Mouse (Mus musculus) lung, adult 18-20 months (tissue): Measurements from ENCODE around the gene Smc3.

ENCODE experiments used
- DNase-seq, 2 experiments: peaks; one replicate each; pipeline ENCODE4 v3.0.0; 2022; ENCODE audit warnings: mixed read lengths in 2 of 2

Gene Smc3

GRCm38 (mm10) chr19:53599757-53600539 is at the start of gene Smc3:
Smc3 (plus strand) TSS chr19:53600398.
- DNase-seq = peak; percentile 99

DNA sequence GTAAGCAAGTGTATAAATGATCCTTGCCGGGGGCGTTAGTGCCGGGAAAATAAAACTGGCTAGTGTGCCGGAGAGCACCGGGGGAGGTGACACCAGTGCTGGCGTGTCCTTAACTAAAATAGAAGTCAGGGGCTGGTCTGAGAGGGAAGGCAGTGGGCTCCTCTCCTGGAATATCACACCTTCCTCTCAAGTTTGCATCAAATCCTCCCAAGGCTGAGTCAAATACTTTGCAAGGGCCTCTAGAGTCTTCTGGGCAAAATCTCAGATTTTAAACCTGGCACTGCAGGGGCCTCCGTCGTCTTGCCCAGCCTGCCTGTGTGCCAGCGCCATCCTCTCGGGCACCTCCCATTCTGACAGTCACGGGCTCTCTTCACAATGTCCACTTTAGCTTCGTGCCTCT is 49.2 kb upstream of the Smc3 start:
- no peak for DNase-seq

- no peak for DNase-seq
These were observed 47.9 kb upstream of the Smc3 start for GRCm38 (mm10) chr19:53552216-53552786.

DNA sequence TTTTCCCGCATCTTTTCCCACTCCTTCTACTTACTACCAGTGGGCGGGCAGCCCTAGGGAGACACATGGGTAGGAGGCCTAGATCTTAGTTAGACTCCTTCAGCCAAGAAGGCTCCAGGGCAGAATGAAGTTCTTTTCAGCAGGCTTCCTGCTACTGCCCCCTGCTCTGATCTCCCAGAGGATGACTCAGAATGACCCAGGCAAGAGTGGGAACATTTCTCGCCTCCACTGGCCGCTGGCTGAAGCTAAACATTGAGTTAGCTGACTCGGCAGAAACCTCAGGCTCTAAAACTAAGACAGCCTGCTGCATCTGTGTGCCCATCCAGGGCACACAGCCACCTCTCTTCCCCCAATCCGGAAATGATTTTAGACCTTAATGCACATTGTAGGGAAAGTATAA is 47.4 kb upstream of the Smc3 start:
- no peak for DNase-seq

- peak in 1 of 2 experiments; percentile 31 for DNase-seq
These were observed 45.8 kb upstream of the Smc3 start for GRCm38 (mm10) chr19:53554402-53554801.

GRCm38 (mm10) chr19:53554981-53555616 is 45.1 kb upstream of the Smc3 start:
- DNase-seq = no peak

DNA sequence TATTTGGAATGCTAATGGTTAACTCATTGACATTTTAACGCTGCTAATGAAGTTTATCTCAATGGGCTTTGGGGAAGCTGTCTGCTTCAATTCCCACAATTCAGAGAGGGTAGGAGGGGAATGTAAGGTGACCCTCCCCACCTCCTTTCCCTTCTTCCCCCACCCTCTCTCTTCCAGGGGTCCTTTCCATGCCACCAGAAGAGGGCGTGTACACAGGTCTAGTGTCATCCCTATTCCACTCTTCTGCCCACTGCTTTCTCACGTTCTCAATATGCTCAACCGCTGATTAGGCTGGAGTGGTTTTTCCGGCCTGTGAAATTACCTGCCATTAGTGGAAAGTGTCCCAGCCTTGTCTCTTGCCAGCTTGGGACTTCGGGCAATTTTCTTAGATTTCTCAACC is 43.4 kb upstream of the Smc3 start:
- DNase-seq = no peak

DNA sequence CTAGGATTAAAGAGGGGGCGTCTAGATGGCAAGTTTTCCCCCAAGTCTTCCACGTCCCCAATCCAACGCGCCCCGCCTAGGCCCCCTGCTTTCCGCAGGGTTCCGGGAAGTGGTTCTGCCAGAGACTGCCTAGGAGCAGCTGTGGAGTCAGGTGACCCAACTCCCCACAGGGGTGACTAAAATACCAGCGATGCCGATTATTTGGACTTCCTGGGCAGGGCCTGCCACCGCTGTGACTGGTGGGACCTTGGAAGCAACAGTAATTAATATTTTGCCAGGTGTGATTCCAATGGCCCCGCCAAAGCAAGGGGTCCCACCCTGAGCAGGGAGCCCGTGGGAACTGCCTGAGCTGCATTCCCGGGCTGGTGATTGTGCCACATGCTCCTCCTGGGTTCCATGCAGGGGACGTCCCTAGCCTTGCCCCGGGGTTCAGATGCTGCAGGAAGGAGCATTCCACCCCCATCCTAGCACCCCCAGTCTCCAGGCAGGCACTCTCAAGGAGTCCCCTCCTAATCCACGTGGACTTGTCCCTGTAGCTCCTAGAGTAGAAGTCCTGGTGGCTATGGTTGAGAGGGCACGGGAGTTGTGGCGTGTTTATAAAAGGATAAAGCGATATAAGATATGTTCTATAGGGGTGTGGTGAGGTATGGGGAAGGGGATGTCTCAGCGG is 42.8 kb upstream of the Smc3 start:
- DNase-seq = peak in 1 of 2 experiments; percentile 24

GRCm38 (mm10) chr19:53560436-53560835 is 39.8 kb upstream of the Smc3 start:
- no peak for DNase-seq

GRCm38 (mm10) chr19:53564174-53564573 is 36.0 kb upstream of the Smc3 start:
- DNase-seq = no peak

DNA sequence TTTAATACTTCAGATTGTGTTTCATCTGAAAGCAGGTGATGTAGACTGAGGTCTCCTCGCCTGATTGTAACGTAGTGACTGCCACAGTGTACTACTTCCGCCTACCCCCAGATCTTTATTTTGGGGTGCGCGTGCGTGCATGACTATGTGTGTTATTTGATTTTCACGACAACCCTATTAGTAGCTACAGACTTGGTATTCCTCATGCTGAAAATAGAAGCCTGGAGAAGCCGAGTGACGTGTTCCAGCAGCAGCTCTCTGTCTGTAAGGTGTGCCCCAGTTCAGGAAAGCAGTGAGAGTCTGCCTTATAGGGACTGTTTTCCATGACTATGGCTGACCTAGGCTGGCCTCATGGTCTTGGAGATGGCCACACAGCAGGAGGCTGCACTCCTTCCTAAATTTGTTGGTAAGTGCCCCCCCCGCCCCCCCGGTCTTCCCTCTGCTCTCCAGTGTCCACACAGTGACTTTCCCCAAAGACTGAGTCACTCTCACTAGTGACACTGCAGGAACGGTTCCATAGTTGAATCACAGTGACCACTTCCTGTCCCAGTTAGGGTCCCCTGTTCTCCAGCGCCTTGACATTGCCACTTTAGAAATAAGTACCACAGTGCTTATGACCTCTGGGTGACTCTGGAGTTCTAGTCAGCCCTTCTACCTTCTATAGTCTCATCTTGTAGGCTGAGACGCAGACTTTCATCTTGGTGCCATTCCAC is 34.5 kb upstream of the Smc3 start:
- DNase-seq = no peak

- no peak for DNase-seq
These were observed 32.3 kb upstream of the Smc3 start for GRCm38 (mm10) chr19:53567864-53568263.

DNA sequence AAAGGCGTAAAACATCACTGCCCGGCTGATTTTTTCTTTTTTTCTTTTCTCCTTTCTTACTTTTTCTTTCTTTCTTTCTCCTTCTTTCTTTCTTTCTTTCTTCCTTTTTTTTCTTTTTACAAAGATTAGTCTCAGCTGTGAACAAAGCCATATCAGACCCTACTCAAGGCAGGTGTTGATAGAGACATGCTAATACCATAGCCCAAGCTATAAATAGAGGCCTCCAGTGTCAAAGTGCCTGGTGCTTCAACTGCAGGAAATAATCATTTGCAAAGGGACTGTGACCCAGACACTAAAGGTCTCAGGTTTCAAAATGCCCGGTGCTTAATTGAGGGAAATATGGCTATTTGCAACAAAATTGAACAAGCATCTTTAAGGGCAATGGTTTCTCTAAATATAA is 31.6 kb upstream of the Smc3 start:
- DNase-seq = no peak

DNA sequence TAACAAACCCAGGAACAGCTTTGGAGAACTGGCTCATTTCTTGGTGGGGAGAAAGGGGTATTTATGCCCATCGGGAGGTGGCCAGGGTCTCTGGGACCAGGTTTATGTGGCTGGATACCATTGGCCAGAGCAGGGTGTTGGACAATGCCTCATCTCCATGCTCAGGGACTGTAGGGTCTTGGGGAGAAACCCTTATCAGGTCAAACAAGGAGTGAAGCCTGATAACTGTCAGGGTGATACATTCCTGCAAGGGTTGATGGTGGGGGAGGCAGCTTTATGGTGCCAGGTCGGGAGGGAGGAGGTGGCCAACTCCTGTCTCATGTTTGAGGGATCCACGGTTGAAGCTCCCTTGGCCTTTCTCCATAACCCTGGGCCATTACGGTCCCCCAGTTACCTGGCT is 29.1 kb upstream of the Smc3 start:
- no peak for DNase-seq

DNA sequence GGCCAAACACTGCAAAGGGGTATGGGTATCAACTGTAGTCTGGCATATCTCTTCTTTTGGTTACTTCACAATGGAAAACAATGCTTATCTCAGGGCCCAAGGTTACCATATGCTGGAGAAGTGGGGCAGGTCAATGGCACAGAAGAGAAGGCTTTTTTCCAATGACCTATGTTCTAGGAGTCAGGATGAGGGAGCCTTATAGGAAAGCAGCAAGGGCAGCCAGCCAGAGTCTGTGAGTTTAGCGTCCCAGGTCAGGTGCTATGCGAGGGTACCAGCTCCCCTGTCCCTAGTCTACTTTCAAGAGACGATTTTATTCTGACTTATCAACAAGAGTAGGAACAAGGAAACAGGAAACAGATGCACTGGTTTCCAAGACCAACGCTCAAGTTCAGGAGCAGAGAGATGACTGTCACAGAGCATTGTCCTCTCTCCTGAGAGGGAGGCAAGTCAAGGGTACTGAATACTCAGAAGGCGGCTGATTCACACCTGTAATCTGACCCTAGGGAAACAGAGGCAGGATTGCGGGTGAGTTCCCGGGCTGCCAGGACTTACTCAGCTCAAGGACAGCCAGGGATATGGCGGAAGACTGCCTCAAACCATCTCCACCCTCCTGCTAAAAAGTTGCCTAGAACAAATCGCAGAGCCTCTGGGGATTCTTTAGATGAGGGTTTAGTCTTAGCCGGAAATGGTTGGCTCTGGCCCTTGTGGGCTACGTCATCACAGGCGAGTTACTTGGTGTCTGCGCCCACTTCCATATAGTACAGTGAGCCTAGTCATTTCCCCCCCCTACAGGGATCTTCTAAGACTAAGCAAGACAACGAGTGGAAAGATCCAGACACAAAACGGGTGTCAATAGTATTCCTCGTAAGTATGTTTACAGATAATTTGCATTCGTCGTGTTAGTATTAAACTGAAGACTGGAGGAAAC is 28.4 kb upstream of the Smc3 start:
- DNase-seq = no peak

DNA sequence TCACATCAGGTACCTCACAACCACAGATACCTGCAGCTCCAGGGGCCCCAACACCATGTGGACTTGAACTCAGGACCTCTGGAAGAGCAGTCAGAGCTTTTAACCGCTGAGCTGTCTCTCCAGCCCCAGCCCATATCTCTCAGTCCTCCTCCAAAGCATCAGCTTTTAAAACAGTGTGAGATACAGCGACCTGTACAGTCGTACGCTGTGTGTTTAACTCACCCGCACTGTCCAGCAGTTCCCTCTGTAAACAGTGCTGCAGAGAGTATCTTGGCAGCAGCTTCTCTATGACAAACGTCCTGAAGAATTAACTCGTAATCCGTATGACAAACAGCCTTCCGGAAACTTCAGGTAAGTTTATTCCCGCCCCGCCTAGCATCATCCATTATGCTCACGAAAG is 27.6 kb upstream of the Smc3 start:
- no peak for DNase-seq

DNA sequence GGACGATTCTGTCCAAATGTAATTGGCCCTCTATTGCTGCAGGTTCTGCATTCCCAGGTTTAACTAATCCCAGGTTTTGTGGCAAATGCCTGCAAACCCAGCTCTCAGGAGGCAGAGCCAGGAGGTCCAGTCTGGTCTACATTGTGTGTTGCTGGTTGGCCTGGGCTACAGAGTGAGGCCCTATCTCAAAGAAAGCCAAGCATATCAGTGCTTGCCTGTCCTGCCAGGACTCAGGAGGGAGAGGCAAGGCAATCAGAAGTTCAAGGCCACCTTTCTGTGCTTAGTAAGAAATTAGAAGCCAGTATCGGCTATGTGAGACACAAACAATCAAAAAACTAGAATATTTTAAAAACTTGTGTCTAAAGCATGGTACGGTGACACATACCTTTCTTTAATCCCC is 27.0 kb upstream of the Smc3 start:
- DNase-seq = no peak

DNA sequence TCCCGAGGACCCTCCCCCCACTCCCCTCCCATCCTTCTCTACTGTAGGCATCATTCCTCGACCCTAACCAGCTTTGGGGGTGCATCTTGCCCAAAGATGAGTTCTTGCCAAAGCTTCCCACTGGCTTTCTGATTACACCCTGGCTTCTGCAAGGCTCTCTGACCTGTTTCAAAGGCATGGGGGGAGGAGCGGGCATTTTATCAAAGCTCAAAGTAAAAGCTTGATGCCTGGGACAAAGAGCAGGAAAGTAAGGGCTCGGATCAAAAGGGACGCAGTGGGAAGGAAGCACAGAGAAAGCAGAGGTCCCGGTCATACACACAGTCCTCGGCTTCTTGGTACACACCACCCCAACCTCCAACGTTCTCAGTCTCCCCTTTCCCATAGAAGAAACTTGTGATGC is 26.1 kb upstream of the Smc3 start:
- no peak for DNase-seq

DNA sequence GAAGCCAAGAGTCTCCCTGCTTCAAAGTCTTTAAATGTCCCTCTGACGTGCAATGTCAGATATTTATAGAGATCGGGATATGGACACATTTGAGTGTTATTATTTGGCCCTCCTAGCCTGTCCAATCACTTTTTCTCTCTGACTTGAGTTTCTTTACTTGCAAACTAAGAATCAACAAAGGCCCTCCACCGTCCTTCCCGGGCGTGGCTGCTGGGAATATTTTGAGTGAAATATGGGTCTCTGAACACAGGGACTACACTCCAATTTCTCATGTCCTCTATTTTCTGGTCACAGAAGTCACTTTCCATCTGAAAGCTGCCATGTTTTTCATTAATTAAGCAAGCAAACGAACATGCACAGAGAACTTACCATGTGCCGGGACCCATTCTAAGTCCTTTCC is 25.7 kb upstream of the Smc3 start:
- DNase-seq = no peak

- DNase-seq = peak in 1 of 2 experiments; percentile 2
These were observed 24.7 kb upstream of the Smc3 start for GRCm38 (mm10) chr19:53575296-53576010.

DNA sequence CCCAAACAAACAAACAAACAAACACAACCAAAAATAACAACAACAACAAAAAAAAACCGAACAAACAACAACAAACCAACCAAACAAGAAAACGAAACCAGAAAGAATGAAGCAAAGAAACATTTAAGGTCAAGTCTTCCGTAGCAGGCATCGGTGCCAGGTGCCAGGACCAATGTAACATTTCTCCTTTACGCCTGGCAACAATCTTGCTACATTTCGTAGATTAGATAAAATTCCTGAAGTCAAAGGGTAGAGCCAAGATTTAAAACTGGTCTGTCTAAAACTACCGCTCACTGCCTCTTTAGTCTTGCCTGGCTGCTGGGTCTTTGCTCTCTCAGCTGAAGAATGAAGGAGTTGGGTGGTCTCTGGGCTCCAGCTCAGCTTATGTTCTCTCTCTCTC is 24.1 kb upstream of the Smc3 start:
- peak in 1 of 2 experiments; percentile 2 for DNase-seq
